Mouse (Mus musculus) thymus, postnatal 25 days (tissue): ENCODE results near the gene Atp5f1.

Source experiments
- DNase-seq: peaks from one replicate; pipeline ENCODE4 v3.0.0; 2022

The Atp5f1 gene

DNA sequence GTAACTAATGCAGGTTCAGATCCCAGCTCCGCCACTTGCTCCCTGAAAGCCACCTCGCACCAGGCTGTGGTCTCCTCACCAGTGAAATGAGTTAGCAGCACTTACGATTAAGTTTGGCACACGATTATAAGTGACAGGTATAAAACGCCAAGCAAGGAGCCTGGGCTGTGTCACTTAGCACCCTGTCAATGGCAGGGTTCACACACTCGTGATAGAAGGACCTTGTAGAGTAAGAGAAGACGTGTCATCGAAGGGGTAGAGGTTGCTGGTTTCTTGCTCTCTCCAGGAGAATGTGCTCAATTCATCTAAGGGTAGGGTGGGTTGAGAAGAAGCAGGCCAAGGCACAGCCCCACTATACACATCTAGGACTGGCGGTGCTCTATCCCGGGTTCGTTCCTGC is 61.0 kb downstream of the Atp5f1 start:
- DNase-seq: no peak

GRCm38 (mm10) chr3:105898325-105898724 is 61.6 kb downstream of the Atp5f1 start:
- no peak for DNase-seq

- DNase-seq: no peak
Measured at GRCm38 (mm10) chr3:105896811-105897210, 63.1 kb downstream of the Atp5f1 start.

- peak; percentile 87 for DNase-seq
Measured at GRCm38 (mm10) chr3:105894601-105895592, 65.0 kb downstream of the Atp5f1 start.

DNA sequence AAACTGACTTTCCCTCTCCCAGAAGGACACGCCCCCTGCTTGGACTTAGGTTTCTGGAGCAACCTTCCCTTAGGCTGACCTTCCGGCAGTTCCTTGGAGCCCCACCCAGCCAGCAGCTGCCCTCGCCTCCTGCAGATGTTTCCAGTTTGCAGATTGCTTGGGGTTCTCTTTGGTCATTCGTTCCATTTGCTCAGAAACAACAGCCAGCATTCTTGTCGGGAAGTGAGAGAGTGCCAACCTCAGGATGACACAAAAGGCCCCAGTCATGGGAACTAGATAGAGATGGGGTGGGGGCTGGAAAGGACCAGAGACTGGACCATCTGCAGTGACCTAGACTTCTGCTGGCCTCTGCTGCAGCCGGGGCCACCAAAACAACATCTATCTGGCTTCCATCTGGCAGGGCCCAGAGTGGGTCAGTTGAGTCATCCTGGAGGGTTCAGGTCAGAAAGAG is 65.9 kb downstream of the Atp5f1 start:
- DNase-seq: peak; percentile 26
